Mouse (Mus musculus) cerebellum, postnatal 10 days (tissue): ENCODE measurements around the gene Trmt6.

Experiments used
- DNase-seq, 2 experiments: peaks; one replicate each; pipeline ENCODE4 v3.0.0; 2021; ENCODE audit warnings: mixed read lengths in 2 of 2

Gene Trmt6

GRCm38 (mm10) chr2:132815608-132816314 lies at the start of gene Trmt6, which contains the start of gene Mcm8:
Gene Trmt6 (minus strand): TSS chr2:132816055.
Gene Mcm8 (plus strand): TSS chr2:132816141.
- peak; percentile 95 to 97 for DNase-seq

GRCm38 (mm10) chr2:132863325-132863724 lies 47.5 kb upstream of the Trmt6 start:
- DNase-seq = no peak

GRCm38 (mm10) chr2:132861456-132861855 lies 45.6 kb upstream of the Trmt6 start:
- peak in 1 of 2 experiments; percentile 42 for DNase-seq

GRCm38 (mm10) chr2:132860435-132860834 lies 44.6 kb upstream of the Trmt6 start:
- no peak for DNase-seq

GRCm38 (mm10) chr2:132856333-132856732 lies 40.5 kb upstream of the Trmt6 start:
- DNase-seq = no peak

- no peak for DNase-seq
Measured at GRCm38 (mm10) chr2:132853051-132853450, 37.2 kb upstream of the Trmt6 start.

GRCm38 (mm10) chr2:132849141-132849540 lies 33.3 kb upstream of the Trmt6 start:
- DNase-seq = peak; percentile 58 to 61

- DNase-seq = no peak
Measured at GRCm38 (mm10) chr2:132848361-132848760, 32.5 kb upstream of the Trmt6 start.

- peak; percentile 26 for DNase-seq
Measured at GRCm38 (mm10) chr2:132847581-132847980, 31.7 kb upstream of the Trmt6 start.

GRCm38 (mm10) chr2:132846407-132847358 lies 30.8 kb upstream of the Trmt6 start, which contains the start of gene Crls1:
Gene Crls1 (plus strand): TSS chr2:132846666.
- peak; percentile 98 for DNase-seq

GRCm38 (mm10) chr2:132841071-132841470 lies 25.2 kb upstream of the Trmt6 start:
- peak; percentile 33 to 43 for DNase-seq

- no peak for DNase-seq
Measured at GRCm38 (mm10) chr2:132802976-132803375, 12.9 kb downstream of the Trmt6 start.

- peak; percentile 40 to 46 for DNase-seq
Measured at GRCm38 (mm10) chr2:132794204-132794586, 21.7 kb downstream of the Trmt6 start.

GRCm38 (mm10) chr2:132793441-132794203 lies 22.2 kb downstream of the Trmt6 start:
- peak; percentile 84 to 86 for DNase-seq

- peak; percentile 47 to 61 for DNase-seq
Measured at GRCm38 (mm10) chr2:132784039-132784438, 31.8 kb downstream of the Trmt6 start.

GRCm38 (mm10) chr2:132781439-132782068 lies 34.3 kb downstream of the Trmt6 start:
- peak; percentile 89 to 93 for DNase-seq

- DNase-seq = no peak
Measured at GRCm38 (mm10) chr2:132780978-132781377, 34.9 kb downstream of the Trmt6 start, which contains the start of gene Chgb. Gene Chgb (plus strand): TSS chr2:132781278.

- no peak for DNase-seq
Measured at GRCm38 (mm10) chr2:132770822-132771221, 45.0 kb downstream of the Trmt6 start.

- no peak for DNase-seq
Measured at GRCm38 (mm10) chr2:132757911-132758310, 57.9 kb downstream of the Trmt6 start.
